Mouse (Mus musculus): ENCODE measurements around the gene Smco3.

DNA sequence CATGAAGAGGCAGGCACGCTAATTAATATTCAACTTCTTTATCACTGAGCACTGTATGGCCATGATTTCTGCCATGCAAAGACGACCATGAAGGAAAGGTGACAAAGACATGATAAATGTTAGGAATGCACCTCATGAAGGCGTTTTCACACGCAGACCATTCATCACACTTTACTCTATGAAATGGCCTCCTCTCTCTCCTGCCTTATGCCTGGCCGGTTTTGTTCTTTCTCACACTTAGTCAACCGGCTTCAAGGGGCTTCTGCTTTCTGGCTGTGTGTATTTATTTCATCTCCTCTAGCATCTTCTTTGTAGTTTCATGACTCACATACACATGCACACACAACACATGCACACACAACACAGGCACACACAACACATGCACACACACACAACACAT lies 34.0 kb downstream of the Smco3 start:
- TF ChIP-seq CTCF (IDR thresholded peaks at IDR 0.05; ENCODE audit: extremely low read depth, insufficient read depth, insufficient read length, insufficient replicate concordance) (no peak), POLR2A (IDR thresholded peaks at IDR 0.05; ENCODE audit: low read depth, low read length) (no peak)

All from spleen, adult 2 months (tissue).